Mouse (Mus musculus) neutrophil, adult 59 days (primary cell): ENCODE measurements around the gene Plvap. TPM values are rescaled to one million over a fixed set of nuclear protein-coding genes. Genes with fewer than 3 reads are reported as not detected.

Source experiments
- total RNA-seq, 2 experiments: library from RNA; stranded (reverse); gene quantifications; 1 replicate in 1 of 2; 2 replicates in 1 of 2; pipeline ENCODE4 v1.2.4; 2023

Plvap gene
- total RNA-seq: 1 to 10 TPM in 1 of 2 experiments, under 1 TPM in 1; 0.68 to 1.6 TPM

DNA sequence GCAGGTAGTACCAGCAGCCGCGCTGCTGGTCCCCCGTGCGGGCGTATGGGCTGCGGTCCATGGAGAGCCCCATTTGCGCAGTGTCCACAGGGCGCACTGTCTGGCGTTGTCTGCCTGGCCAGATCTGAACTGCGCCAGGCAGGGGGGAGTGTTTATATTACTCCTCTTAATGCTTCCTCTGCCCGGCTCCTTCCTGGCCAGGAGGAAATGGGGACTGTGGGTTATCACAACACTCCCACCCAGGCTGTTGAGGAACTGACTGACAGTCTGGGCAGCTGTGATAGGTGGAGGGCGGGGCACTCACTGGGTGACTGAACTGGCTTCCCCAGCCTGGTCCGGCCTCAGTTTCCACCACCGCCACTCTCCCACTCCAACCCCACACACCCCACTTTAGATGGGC lies at the start of gene Plvap:
Plvap (minus strand) TSS at position 109 of the 400 bp plus-strand sequence.

DNA sequence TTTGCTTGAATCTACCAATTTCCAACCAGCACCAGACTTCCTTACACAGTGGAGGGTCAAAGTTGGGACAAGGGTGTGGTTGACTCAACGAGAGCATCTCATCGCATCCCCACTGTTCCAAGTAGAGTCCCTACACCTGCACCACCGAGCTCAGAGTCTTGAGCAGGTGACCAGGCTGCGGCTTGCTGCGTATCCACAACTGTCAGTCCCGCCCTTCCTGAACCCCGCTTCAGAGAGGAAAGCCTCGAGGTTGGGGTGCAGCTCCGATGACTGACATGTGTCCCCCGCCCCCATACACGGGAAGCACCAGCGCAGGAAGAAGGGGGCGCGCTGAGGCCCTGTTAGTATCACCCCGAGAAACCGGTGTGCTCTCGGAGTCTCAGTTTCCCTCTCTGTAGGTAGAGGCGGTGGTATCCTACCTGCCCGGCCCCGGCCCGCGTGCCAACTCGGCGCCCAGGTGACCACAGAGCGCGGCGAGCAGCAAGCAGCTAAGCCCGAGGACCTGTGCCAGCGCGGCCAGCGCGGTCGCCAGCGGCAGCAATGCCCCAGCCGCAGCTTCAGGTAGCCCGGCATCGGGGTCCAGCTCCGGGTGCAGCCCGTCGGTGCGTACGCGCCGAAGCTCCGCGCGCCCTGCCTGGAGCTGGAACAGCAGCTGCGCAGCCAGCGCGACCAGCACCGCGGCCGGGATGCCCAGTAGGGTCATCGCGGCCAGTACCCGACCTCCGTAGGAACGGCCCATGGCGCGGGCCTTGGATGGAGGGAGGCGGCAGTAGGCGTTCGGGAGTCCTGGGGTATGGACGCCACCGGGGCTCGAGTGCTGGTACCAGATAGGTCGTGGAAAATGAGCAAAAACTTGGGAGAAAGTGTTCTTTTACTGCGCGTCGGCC lies 46.8 kb upstream of the Plvap start, which contains the start of gene Tmem221:
Tmem221 (minus strand) TSS at position 801 of the 887 bp plus-strand sequence.

DNA sequence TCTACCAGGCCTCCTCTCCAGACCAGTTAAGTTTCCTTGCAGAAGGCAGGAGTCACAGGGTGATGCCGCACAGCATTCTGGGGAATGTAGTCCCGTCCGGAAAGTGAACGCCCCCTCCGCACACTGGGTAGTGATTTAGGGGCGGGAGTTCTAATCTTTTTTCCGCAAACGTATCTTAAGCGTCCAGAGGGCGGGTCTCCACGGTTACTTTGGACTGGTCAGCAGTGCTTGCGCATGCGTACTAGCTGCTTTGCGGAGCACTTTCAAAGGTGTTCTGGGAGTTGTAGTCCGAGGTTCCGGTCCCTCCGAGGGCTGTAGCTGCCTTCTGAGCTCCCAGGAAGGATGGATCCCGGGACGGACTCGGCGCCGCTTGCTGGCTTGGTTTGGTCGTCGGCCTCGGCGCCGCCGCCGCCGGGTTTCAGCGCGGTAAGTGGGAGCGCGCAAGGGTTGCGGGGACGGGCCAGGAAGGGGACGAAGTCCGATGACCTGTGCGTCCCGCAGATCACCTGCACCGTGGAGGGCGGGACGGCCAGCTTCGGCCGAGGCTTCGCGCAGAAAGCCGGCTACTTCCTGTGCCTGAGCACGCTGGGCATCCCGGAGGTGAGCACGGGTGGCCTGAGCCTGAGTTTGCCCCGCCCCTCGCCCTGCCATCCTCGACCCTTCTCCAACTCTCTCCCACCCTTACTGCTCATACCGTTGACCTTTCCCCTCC lies 31.2 kb upstream of the Plvap start, which contains the start of gene Mvb12a:
Mvb12a (plus strand) TSS at position 291 of the 712 bp plus-strand sequence.

DNA sequence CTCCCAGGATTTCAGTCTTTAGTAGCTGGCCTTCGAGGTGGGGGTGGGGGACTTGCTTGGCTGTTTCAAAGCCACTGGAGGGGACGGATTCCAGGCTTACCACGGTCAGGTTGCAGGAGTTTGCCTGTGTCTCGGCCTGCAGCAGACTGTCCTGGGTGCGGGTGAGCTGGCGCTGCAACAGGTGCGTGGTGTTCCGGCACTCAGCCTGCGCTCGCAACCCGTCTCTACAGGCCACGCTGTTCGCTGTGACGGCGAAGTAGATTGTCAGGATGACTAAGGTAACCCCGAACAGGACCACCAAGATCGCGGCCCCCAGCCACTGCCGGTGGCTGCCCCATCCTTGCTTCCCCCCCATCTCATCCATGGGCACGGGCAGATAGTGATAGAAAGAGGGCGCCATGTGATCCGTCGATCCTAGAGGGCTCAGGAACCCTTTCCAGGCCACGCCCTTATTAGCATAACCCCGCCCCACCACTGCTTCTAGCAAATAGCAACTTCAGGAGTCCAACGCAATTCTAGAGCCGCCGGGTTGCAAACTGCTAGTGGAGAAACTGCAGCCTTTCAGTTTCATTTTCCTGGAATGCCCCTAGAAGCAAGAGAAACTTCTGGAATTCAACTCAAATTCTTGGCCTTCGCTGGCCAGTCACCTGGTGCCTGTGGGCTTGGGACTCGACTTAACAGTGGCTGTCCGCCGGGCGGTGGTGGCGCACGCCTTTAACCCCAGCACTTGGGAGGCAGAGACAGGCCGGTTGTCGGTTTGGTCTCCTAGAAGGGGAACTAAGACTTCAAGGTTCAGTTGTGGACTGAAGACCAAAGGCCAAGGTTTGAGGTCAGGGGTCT lies 25.7 kb upstream of the Plvap start, which contains the start of gene Bst2:
Bst2 (minus strand) TSS at position 429 of the 840 bp plus-strand sequence.

DNA sequence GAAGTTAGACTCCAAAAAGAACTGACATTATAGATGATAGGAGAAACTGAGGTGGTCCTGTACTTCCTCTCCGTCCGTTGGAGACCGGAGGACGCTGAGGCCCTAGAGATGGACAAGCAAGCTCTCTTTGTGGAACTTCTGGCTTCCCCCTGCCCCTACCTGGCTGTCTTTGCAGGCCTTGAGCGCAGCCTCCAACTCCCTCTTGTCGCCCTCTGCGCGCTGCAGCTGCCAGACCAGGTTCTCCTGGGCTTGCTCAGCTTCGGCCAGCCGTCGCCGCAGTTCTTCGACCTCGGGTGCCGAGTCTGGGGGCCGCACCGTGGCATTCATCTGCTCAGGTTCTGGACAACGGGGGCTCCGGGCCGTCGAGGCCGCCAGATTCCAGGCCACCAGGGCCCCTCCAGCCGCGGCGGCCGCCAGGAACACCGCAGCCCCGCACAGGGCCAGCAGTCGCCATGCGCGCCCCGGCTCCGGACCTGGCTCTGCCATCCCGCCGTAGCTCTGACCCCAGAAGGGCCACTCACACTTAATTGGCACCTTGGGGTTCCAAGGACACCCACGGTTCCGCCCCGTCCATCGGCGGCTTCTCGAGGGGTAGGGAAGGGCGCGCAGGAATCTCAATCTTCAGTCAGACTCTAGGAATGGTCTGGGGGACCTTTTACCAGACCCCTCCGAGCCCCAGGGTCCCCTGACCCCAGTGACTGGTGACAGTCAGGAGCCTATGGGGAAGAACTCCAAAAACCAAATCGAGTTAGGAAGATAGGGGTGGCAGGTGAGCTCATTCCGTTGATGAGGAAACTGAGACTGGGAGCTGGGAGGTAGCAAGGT lies 13.9 kb upstream of the Plvap start, which contains the start of gene Ccdc194:
Ccdc194 (minus strand) TSS at position 486 of the 825 bp plus-strand sequence.

DNA sequence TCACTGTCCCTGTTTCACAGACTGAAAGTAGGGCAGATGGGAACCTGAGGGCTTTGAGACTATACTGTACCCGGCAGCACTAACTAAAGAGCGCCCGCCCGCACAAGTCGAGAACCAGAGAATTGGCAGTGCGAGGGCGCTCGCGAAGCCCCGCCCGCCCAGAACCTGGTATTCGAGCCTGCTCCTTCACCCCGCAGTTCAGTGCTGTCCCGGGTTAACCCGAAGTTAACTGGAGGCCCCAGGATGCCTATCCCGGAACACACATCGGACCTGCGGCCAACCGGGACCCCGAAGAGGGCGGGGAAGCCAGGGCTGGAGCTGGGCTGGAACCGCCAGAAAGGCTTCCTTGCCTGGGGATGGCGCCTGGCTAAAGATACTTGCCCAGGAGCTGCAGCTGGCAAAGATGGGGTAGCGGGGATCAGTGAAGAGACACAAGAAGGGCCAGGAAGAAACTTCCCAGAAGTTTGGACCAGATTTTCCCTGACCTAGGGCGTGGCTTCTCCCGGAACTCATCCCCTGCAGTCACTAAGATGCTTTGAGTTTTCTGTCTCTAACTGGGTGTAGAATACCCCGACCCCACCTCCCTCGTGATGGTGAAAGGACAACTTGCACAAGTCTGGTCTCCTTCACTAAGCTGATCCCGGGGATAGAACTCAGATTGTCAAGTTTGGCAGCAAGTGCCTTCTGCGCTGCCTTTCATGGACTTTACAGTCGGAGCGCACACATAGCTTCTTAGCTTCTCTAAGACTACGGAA lies 23.7 kb downstream of the Plvap start, which contains the start of gene Gtpbp3:
Gtpbp3 (plus strand) TSS at position 413 of the 755 bp plus-strand sequence.

DNA sequence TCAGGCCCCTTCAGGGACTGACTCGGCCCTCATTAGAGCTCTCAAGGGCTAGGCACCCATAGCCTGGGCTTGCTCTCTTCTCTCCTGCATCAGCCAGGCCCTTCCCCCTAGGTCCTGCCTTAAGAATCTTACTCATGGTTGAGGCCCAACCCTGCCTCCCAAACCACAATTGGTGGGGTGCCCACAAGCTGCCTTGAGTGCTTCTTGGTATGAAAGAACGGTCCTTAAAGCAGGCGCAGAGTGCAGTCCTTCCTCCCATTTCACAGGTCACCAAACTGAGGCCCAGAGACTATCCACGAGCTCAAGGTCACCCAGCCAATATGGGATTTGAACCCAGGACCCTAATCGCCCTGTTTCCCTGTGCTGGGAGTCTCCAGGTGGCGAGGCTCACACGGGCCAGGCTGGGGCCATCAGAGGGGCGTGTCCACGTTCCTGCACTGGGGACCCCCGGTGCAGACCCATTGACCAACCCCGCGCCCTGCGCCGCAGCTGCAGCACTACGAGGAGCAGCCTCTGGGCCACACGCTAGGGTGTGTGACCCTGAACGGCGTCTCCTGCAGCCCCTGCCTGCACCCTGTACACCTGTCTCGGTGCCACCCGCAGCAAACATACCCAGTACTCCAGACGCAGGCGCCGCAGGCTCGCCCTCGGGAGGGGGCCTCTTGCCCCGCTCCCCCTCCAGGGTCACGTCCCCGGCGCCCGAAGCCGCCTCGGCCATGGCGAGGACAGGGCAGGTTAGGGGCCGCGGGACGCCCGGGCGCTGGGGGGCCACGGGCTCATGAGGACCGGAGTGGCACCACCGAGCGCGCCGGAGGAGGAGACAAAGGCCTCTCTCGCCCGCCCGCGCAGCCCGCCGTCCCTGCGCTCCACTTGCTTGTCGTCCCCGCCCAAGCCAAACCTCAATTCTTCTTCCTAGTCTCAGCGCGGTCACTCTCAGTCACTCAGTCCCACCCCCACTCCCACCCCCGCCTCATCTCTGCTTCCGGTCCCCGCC lies 26.1 kb downstream of the Plvap start, which contains the start of gene Ano8:
Ano8 (minus strand) TSS at position 822 of the 994 bp plus-strand sequence.

DNA sequence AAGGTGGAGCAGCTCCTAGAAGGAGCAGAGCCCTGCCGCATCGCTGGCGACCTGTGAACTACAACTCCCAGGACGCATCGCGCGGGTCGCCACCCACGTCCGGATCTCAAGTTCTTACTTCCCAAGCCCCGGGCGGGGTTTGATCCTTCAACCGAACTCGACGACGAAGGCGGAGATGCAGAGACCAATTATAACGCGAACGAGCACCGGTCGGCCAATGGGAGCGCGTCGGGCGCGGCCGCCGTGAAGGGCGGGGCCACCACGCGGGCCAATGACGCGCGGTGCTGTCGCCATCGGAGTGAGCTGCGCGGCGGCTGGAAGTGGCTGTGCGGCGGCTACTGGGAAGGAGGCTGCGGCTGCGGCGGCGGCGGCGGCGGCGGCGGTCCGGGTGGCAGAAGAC lies 42.6 kb downstream of the Plvap start, which contains the start of gene Dda1:
Dda1 (plus strand) TSS at position 284 of the 400 bp plus-strand sequence.

DNA sequence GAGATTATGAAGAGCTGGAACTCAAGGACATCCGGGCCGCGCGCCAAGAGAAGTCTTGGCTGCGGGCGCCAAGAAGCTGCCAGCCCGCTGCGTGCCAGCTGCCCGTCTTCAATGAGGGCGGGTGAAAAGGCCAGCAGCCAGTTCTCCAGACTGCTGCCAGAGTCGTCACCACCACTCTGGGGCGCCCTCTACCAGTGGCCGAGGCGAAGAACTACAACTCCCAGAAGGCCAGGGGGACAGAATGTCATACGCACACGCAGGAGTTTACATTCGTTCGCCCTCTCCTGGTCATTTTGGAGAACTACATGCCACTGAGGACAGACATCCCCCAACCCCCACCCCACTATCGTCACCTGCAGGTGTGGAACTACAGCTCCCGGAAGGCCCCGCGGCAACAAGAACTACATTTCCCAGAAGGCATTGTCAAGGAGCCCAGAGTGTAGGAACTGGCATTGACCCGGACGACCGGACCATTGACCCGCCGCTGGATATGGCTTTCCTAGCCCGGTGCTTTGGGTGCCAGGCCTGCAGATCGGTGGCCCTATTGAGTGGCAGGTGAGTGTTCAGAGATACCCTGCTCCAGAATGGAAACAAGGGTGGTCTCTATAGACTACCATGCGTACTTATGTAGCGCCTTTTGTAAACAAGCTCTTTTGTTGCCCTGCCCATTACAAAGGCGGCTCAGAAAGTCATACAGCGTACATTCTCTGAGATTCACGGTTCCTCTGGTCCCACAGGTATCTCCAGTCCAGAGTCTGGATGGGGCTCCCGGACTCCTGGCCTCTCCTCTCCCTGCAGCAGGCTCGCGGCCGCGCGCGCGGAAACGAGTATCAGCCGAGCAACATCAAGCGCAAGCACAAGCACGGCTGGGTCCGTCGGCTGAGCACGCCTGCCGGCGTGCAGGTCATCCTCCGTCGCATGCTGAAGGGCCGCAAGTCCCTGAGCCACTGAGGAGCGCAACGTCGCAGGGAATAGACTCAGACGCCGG lies 46.7 kb downstream of the Plvap start, which contains the start of gene Mrpl34:
Mrpl34 (plus strand) TSS at position 447 of the 988 bp plus-strand sequence.

DNA sequence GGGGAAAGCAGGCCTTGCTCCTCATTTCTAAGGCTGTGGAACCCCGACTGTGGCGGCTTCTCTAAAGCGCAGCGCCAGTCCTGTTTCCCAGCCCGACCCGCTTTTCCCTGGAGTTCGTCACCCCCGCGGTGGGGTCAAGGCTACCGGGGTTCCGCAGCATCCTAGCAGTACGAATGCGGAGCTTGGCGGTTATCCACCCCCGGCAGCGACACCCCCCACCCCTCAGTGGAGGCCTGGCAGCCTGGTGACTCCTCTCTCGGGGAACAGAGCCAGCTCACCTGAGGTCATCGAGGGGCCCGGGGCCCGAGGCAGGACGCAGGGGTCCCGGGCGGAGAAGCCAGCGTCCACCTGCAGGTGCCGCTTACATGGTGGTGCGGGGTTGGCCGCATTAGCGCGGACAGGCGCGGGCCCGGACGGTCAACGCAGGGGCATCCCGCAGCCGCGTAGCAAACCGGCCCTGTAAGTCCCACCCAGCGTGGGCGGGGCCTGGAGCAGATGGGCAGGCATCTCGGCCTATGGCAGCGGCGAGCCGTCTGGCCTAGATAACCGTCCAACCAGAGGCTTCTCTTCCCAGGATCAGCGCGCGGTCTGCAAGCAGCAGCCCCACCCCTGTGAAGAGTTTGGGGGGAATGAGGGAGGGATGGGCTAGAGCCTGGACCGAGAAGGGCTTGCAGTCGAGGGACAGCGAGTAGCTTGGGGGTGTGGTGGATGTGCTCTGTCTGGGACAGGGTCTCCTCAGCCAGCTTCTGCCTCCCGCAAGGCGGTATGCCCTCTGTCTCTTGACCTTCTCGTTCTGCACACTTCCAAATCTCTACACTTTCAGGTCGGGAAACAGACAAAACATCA lies 48.1 kb downstream of the Plvap start, which contains the start of gene Abhd8:
Abhd8 (minus strand) TSS at position 468 of the 846 bp plus-strand sequence.

Other genes with a start within 250 kb of the Plvap start
- gene Myo9b, start 239.0 kb downstream of the Plvap start, total RNA-seq: 100 to 1,000 TPM; 120 to 136 TPM
- gene Haus8, start 238.8 kb downstream of the Plvap start, total RNA-seq: 10 to 100 TPM; 51.1 to 52.0 TPM
- gene Use1, start 144.9 kb downstream of the Plvap start, total RNA-seq: 100 to 1,000 TPM; 150 to 156 TPM
- 10 to 100 TPM; 17.1 to 18.6 TPM for gene Ocel1, start 140.5 kb downstream of the Plvap start, total RNA-seq
- 1 to 10 TPM; 7.7 to 8.6 TPM for gene Nr2f6, start 129.8 kb downstream of the Plvap start, total RNA-seq
- under 1 TPM; 0.18 to 0.49 TPM for gene Ushbp1, start 116.0 kb downstream of the Plvap start, total RNA-seq
- gene Babam1, start 114.9 kb downstream of the Plvap start, total RNA-seq: 10 to 100 TPM; 65.8 to 76.1 TPM
- 10 to 100 TPM; 15.9 to 17.0 TPM for gene Ankle1, start 105.7 kb downstream of the Plvap start, total RNA-seq
- gene Abhd8, start 48.1 kb downstream of the Plvap start, total RNA-seq: 1 to 10 TPM; 4.3 to 6.3 TPM
- 10 to 100 TPM; 28.3 to 34.8 TPM for gene Mrpl34, start 46.8 kb downstream of the Plvap start, total RNA-seq
- gene Dda1, start 42.6 kb downstream of the Plvap start, total RNA-seq: 10 to 100 TPM; 78.4 to 85.3 TPM
- 1 to 10 TPM; 3.7 to 5.7 TPM for gene Ano8, start 25.8 kb downstream of the Plvap start, total RNA-seq
- gene Gtpbp3, start 23.6 kb downstream of the Plvap start, total RNA-seq: 10 to 100 TPM; 10.3 to 11.8 TPM
- gene Ccdc194, start 14.0 kb upstream of the Plvap start, total RNA-seq: not detected
- 10 to 100 TPM; 17.2 to 21.1 TPM for gene Bst2, start 25.7 kb upstream of the Plvap start, total RNA-seq
- 10 to 100 TPM; 24.6 to 35.1 TPM for gene Mvb12a, start 31.2 kb upstream of the Plvap start, total RNA-seq
- gene Tmem221, start 47.1 kb upstream of the Plvap start, total RNA-seq: under 1 TPM in 1 of 2 experiments, not detected in 1; 0.31 TPM
- gene Nxnl1, start 54.8 kb upstream of the Plvap start, total RNA-seq: not detected
- 1 to 10 TPM; 1.5 to 1.7 TPM for gene Slc27a1, start 57.1 kb upstream of the Plvap start, total RNA-seq
- 10 to 100 TPM; 92.3 to 98.2 TPM for gene Pgls, start 80.4 kb upstream of the Plvap start, total RNA-seq
- gene Fam129c, start 85.9 kb upstream of the Plvap start, total RNA-seq: 10 to 100 TPM in 1 of 2 experiments, 1 to 10 TPM in 1; 5.1 to 14.5 TPM
- 10 to 100 TPM; 43.3 to 52.2 TPM for gene Colgalt1, start 99.2 kb upstream of the Plvap start, total RNA-seq
- under 1 TPM; 0.11 to 0.26 TPM for gene Unc13a, start 160.0 kb upstream of the Plvap start, total RNA-seq
- 10 to 100 TPM; 14.9 to 15.9 TPM for gene Jak3, start 164.5 kb upstream of the Plvap start, total RNA-seq
- gene Insl3, start 177.5 kb upstream of the Plvap start, total RNA-seq: 1 to 10 TPM; 5.7 to 8.3 TPM
- gene B3gnt3, start 190.0 kb upstream of the Plvap start, total RNA-seq: under 1 TPM in 1 of 2 experiments, not detected in 1; 0.16 TPM
- gene Fcho1, start 214.0 kb upstream of the Plvap start, total RNA-seq: 10 to 100 TPM; 41.8 to 52.1 TPM